Mouse (Mus musculus) hindbrain, embryonic 13.5 days (tissue): ENCODE data around the gene Cbr2. TPM values are rescaled to one million over a fixed set of nuclear protein-coding genes. Genes with fewer than 3 reads are reported as not detected.

Source experiments
- ATAC-seq: fragments of 200-750 bp; cut with Nextera tagmentation; 2 replicates; pipeline ENCODE4 v1.8.0; 2017; ENCODE audit warnings: moderate TSS enrichment; ENCODE audit not compliant: low FRiP score
- H3K27ac ChIP-seq: fragments of 300-500 bp; sonication (generic); 2 replicates; pipeline ENCODE4 v1.5.1; 2015; ENCODE audit warnings: inconsistent platforms, mild to moderate bottlenecking, moderate library complexity
- H3K27me3 ChIP-seq: fragments of 300-500 bp; sonication (generic); 2 replicates; pipeline ENCODE4 v1.6.1; 2015; ENCODE audit warnings: mild to moderate bottlenecking, inconsistent platforms
- H3K36me3 ChIP-seq: fragments of 300-500 bp; sonication (generic); 2 replicates; pipeline ENCODE4 v1.6.1; 2015; ENCODE audit warnings: mild to moderate bottlenecking, inconsistent platforms
- H3K4me1 ChIP-seq: fragments of 300-500 bp; sonication (generic); replicated peaks from 2 replicates; pipeline ENCODE4 v1.6.1; 2015; ENCODE audit warnings: inconsistent platforms
- H3K4me2 ChIP-seq: fragments of 300-500 bp; sonication (generic); 2 replicates; pipeline ENCODE4 v1.6.1; 2015; ENCODE audit warnings: inconsistent platforms, mild to moderate bottlenecking, moderate library complexity
- H3K4me3 ChIP-seq: fragments of 300-500 bp; sonication (generic); 2 replicates; pipeline ENCODE4 v1.5.1; 2015; ENCODE audit warnings: mild to moderate bottlenecking, inconsistent platforms
- H3K9ac ChIP-seq: fragments of 300-500 bp; sonication (generic); 2 replicates; pipeline ENCODE4 v1.6.1; 2015; ENCODE audit warnings: mild to moderate bottlenecking, inconsistent platforms
- H3K9me3 ChIP-seq: fragments of 300-500 bp; sonication (generic); 2 replicates; pipeline ENCODE4 v1.6.1; 2016; ENCODE audit warnings: inconsistent platforms
- WGBS: fragments of 180-500 bp; shearing (Covaris S2); methylation state at CpG from one replicate; pipeline ENCODE4 v1.1.7; 2015; 5-methylcytosine and 5-hydroxymethylcytosine counted together
- polyA plus RNA-seq: library from polyadenylated mRNA; unstranded; fragments of >200 nt; fragmentation: Nextera tagmentation; extraction: Ambion mirVana; gene quantifications from 2 replicates; pipeline ENCODE4 v1.2.1, GENCODE M21; 2015

The Cbr2 gene
- polyA plus RNA-seq, 1 experiment from 2014 or later, result 0.49 TPM

GRCm38 (mm10) chr11:120682683-120683082 lies 49.2 kb downstream of the Cbr2 start:
- H3K9me3 ChIP-seq, result no peaks in the 10 kb centered on the region
- no peak for ATAC-seq

GRCm38 (mm10) chr11:120679909-120680308 lies 52.0 kb downstream of the Cbr2 start:
- WGBS, result 77% methylated on average over 3 of the region's 3 CpGs
- H3K9me3 ChIP-seq, result no peaks in the 10 kb centered on the region
- no peak overlapping the region for H3K27ac ChIP-seq
- no peak overlapping the region for H3K4me2 ChIP-seq
- ATAC-seq, result no peak
- no peak overlapping the region for H3K9ac ChIP-seq
- no peaks in the 10 kb centered on the region for H3K27me3 ChIP-seq
- no peak overlapping the region for H3K4me3 ChIP-seq
- H3K4me1 ChIP-seq, result peaks cover 12% of the 10 kb centered on the region
- H3K36me3 ChIP-seq, result peaks cover 85% of the 10 kb centered on the region

More at GRCm38 (mm10) chr11:120682683-120683082, 49.2 kb downstream of the Cbr2 start:
- Histone ChIP-seq H3K27ac (no peak overlapping the region), H3K4me3 (no peak overlapping the region), H3K27me3 (no peaks in the 10 kb centered on the region), H3K9ac (no peak overlapping the region), H3K4me1 (no peaks in the 10 kb centered on the region), H3K36me3 (peaks cover 87% of the 10 kb centered on the region), H3K4me2 (no peak overlapping the region)
- 94% methylated on average over 5 of the region's 5 CpGs for WGBS

Other genes starting within 250 kb of the Cbr2 start
- 108 TPM in 2 replicates for gene Mrpl12, start 247.5 kb downstream of the Cbr2 start, polyA plus RNA-seq
- 32.0 and 32.8 TPM in 2 replicates for gene Slc25a10, start 240.3 kb downstream of the Cbr2 start, polyA plus RNA-seq
- gene Gcgr, start 201.4 kb downstream of the Cbr2 start, polyA plus RNA-seq, result 0.19 and 0.30 TPM in 2 replicates
- gene Mcrip1, start 182.4 kb downstream of the Cbr2 start, polyA plus RNA-seq, result 234 and 241 TPM in 2 replicates
- gene Ppp1r27, start 181.0 kb downstream of the Cbr2 start, polyA plus RNA-seq, result not detected in 2 replicates
- 289 and 294 TPM in 2 replicates for gene P4hb, start 158.9 kb downstream of the Cbr2 start, polyA plus RNA-seq
- gene Arhgdia, start 150.5 kb downstream of the Cbr2 start, polyA plus RNA-seq, result 471 and 481 TPM in 2 replicates
- 267 and 290 TPM in 2 replicates for gene Alyref, start 133.7 kb downstream of the Cbr2 start, polyA plus RNA-seq
- 179 and 192 TPM in 2 replicates for gene Anapc11, start 133.7 kb downstream of the Cbr2 start, polyA plus RNA-seq
- gene Npb, start 123.6 kb downstream of the Cbr2 start, polyA plus RNA-seq, result 0.79 and 1.3 TPM in 2 replicates
- 169 and 174 TPM in 2 replicates for gene Pcyt2, start 114.2 kb downstream of the Cbr2 start, polyA plus RNA-seq
- gene Sirt7, start 106.9 kb downstream of the Cbr2 start, polyA plus RNA-seq, result 50.4 and 50.6 TPM in 2 replicates
- gene Mafg, start 98.5 kb downstream of the Cbr2 start, polyA plus RNA-seq, result 27.5 and 30.8 TPM in 2 replicates
- gene Pycr1, start 88.3 kb downstream of the Cbr2 start, polyA plus RNA-seq, result 22.9 and 23.3 TPM in 2 replicates
- gene Myadml2, start 84.0 kb downstream of the Cbr2 start, polyA plus RNA-seq, result 0.36 and 0.77 TPM in 2 replicates
- gene Notum, start 70.9 kb downstream of the Cbr2 start, polyA plus RNA-seq, result 0.91 and 0.98 TPM in 2 replicates
- 152 and 161 TPM in 2 replicates for gene Aspscr1, start 59.1 kb downstream of the Cbr2 start, polyA plus RNA-seq
- 103 and 113 TPM in 2 replicates for gene Cenpx, start 18.4 kb downstream of the Cbr2 start, polyA plus RNA-seq
- gene Lrrc45, start 18.2 kb downstream of the Cbr2 start, polyA plus RNA-seq, result 67.9 and 73.1 TPM in 2 replicates
- 272 and 278 TPM in 2 replicates for gene Rac3, start 10.6 kb downstream of the Cbr2 start, polyA plus RNA-seq
- gene Dcxr, start 4.8 kb downstream of the Cbr2 start, polyA plus RNA-seq, result 9.7 and 12.1 TPM in 2 replicates
- 0.94 and 2.1 TPM in 2 replicates for gene Hmga1b, start 30.7 kb upstream of the Cbr2 start, polyA plus RNA-seq
- gene Rfng, start 52.1 kb upstream of the Cbr2 start, polyA plus RNA-seq, result 98.0 and 98.5 TPM in 2 replicates
- 265 and 274 TPM in 2 replicates for gene Gps1, start 52.2 kb upstream of the Cbr2 start, polyA plus RNA-seq
- 45.6 and 48.6 TPM in 2 replicates for gene Dus1l, start 64.3 kb upstream of the Cbr2 start, polyA plus RNA-seq
- 67.9 and 69.7 TPM in 2 replicates for gene Fasn, start 92.4 kb upstream of the Cbr2 start, polyA plus RNA-seq
- gene Ccdc57, start 200.8 kb upstream of the Cbr2 start, polyA plus RNA-seq, result 4.8 and 5.4 TPM in 2 replicates
- 11.7 and 14.9 TPM in 2 replicates for gene Slc16a3, start 216.4 kb upstream of the Cbr2 start, polyA plus RNA-seq